9 mouse cellular contexts compared by ENCODE assay signal in genomic region chr7:100309216-100309615, GRCm38 (mm10). TPM values are rescaled to one million over a fixed set of nuclear protein-coding genes. Genes with fewer than 3 reads are reported as not detected.
DNase-seq lines count a peak whose midpoint lies in the region; ATAC-seq and TF ChIP-seq lines count a peak whose summit lies in the region.
"Had no signal": no experiment of that assay in that cellular context is flagged by ENCODE, and none has a peak within 500 bp of the region (broad histone marks: within the 10 kb centered on the region; RNA-seq: fewer than 3 reads in every experiment).

No protein-coding gene starts in this region.

- no peak overlapping the region for H3K4me3 ChIP-seq in lung, embryonic 14.5 days (ENCODE audit: low read depth, low read length)
- no peak overlapping the region for H3K4me3 ChIP-seq in embryonic facial prominence, embryonic 13.5 days
- H3K4me3 ChIP-seq in hindbrain, embryonic 11.5 days (ENCODE audit: low read depth, low read length), result no peak overlapping the region
- H3K4me3 ChIP-seq in midbrain, embryonic 16.5 days (ENCODE audit: low read depth, low read length), result no peak overlapping the region

- no peaks in the 10 kb centered on the region for H3K4me1 ChIP-seq in lung, embryonic 14.5 days (ENCODE audit: insufficient read depth)
- H3K4me1 ChIP-seq in embryonic facial prominence, embryonic 13.5 days, result peaks cover 34% of the 10 kb centered on the region
- H3K4me1 ChIP-seq in hindbrain, embryonic 11.5 days (replicated peaks; ENCODE audit: control insufficient read depth, insufficient read depth, low read length), result no peaks in the 10 kb centered on the region
- H3K4me1 ChIP-seq in midbrain, embryonic 16.5 days (ENCODE audit: control insufficient read depth, insufficient read depth, low read length), result peaks cover 40% of the 10 kb centered on the region

- H3K27ac ChIP-seq in lung, embryonic 14.5 days (ENCODE audit: low read depth), result peak overlapping the region; percentile 42; the same call in 1 of the 2 replicates
- H3K27ac ChIP-seq in embryonic facial prominence, embryonic 13.5 days, result peak overlapping the region; percentile 86
- no peak overlapping the region for H3K27ac ChIP-seq in hindbrain, embryonic 11.5 days (ENCODE audit: low read depth, low read length)
- H3K27ac ChIP-seq in midbrain, embryonic 16.5 days (ENCODE audit: low read length), result peak overlapping the region; percentile 83

- WGBS in lung, embryonic 14.5 days, result 30% methylated on average over 1 of the region's 1 CpGs
- whole genome bisulfite sequencing in embryonic facial prominence, embryonic 13.5 days, result 34% methylated on average over 1 of the region's 1 CpGs
- 64% methylated on average over 1 of the region's 1 CpGs for WGBS in hindbrain, embryonic 11.5 days
- 28% methylated on average over 1 of the region's 1 CpGs for WGBS in midbrain, embryonic 16.5 days

- no peak for TF ChIP-seq CTCF in lung, embryonic 14.5 days (IDR thresholded peaks at IDR 0.05; ENCODE audit: low read depth)

- peak; percentile 63 for ATAC-seq in lung, embryonic 14.5 days (ENCODE audit: insufficient read depth)
- ATAC-seq in embryonic facial prominence, embryonic 13.5 days (ENCODE audit: insufficient number of reproducible peaks, insufficient read depth, low FRiP score, low TSS enrichment, low read depth), result no peak; the same call in 1 of the 2 replicates
- no peak for ATAC-seq in hindbrain, embryonic 11.5 days (ENCODE audit: low FRiP score)
- no peak; the same call in 1 of the 2 replicates for ATAC-seq in midbrain, embryonic 16.5 days
- ATAC-seq: Patski had no signal

- H3K36me3 ChIP-seq in lung, embryonic 14.5 days (ENCODE audit: insufficient read depth), result 0 out of 2 replicates have a peak, but pooled peaks cover 3% of the 10 kb centered on the region
- peaks cover 17% of the 10 kb centered on the region for H3K36me3 ChIP-seq in embryonic facial prominence, embryonic 13.5 days
- H3K36me3 ChIP-seq in hindbrain, embryonic 11.5 days (ENCODE audit: control insufficient read depth, insufficient read depth, low read length), result no peaks in the 10 kb centered on the region
- H3K36me3 ChIP-seq in midbrain, embryonic 16.5 days (ENCODE audit: control insufficient read depth, insufficient read depth, low read length), result no peaks in the 10 kb centered on the region

- no peak overlapping the region for H3K4me2 ChIP-seq in lung, embryonic 14.5 days
- H3K4me2 ChIP-seq in embryonic facial prominence, embryonic 13.5 days, result no peak overlapping the region
- H3K4me2 ChIP-seq in hindbrain, embryonic 11.5 days (replicated peaks; ENCODE audit: low read depth, low read length), result no peak overlapping the region
- H3K4me2 ChIP-seq in midbrain, embryonic 16.5 days (ENCODE audit: low read length), result no peak overlapping the region

- no peaks in the 10 kb centered on the region for H3K27me3 ChIP-seq in lung, embryonic 14.5 days (ENCODE audit: insufficient read depth, low read length)
- H3K27me3 ChIP-seq in embryonic facial prominence, embryonic 13.5 days, result no peaks in the 10 kb centered on the region
- no peaks in the 10 kb centered on the region for H3K27me3 ChIP-seq in hindbrain, embryonic 11.5 days (ENCODE audit: control insufficient read depth, insufficient read depth, low read length)
- H3K27me3 ChIP-seq in midbrain, embryonic 16.5 days (ENCODE audit: control insufficient read depth, insufficient read depth, low read depth, low read length), result no peaks in the 10 kb centered on the region
- H3K27me3 ChIP-seq: Patski had no signal

- H3K9me3 ChIP-seq in lung, embryonic 14.5 days (ENCODE audit: low read depth, low read length), result no peaks in the 10 kb centered on the region
- no peaks in the 10 kb centered on the region for H3K9me3 ChIP-seq in embryonic facial prominence, embryonic 13.5 days
- H3K9me3 ChIP-seq in hindbrain, embryonic 11.5 days (ENCODE audit: control insufficient read depth, low read length), result no peaks in the 10 kb centered on the region
- H3K9me3 ChIP-seq in midbrain, embryonic 16.5 days (replicated peaks; ENCODE audit: control insufficient read depth, low read length, poor library complexity, severe bottlenecking), result no peaks in the 10 kb centered on the region

- no peak overlapping the region for H3K9ac ChIP-seq in lung, embryonic 14.5 days
- no peak overlapping the region for H3K9ac ChIP-seq in embryonic facial prominence, embryonic 13.5 days
- H3K9ac ChIP-seq in hindbrain, embryonic 11.5 days (ENCODE audit: low read depth, low read length), result peak overlapping the region; percentile 24
- no peak overlapping the region for H3K9ac ChIP-seq in midbrain, embryonic 16.5 days (ENCODE audit: low read depth, low read length)

- peak; percentile 63 for DNase-seq in lung, embryonic 14.5 days
- no peak for DNase-seq in lung, postnatal 14 days
- DNase-seq in hindbrain, embryonic 11.5 days (ENCODE audit: low spot score), result no peak
- no peak for DNase-seq in right cerebral cortex, adult 18-20 months
- no peak for DNase-seq in left cerebral cortex, adult 11 months (ENCODE audit: low spot score)
- DNase-seq: kidney, postnatal 14 days had no signal

RNA-seq across cellular contexts. Expression of gene P4ha3, which starts 23.9 kb away (rescaled TPM):
- 21.2 and 22.0 TPM in 2 replicates for polyA plus RNA-seq in lung, embryonic 14.5 days (2014; fragmentation: Nextera tagmentation; extraction: Ambion mirVana)
- 23.6 and 32.6 TPM in 2 replicates for polyA plus RNA-seq in embryonic facial prominence, embryonic 13.5 days (2015; fragmentation: Nextera tagmentation; extraction: Ambion mirVana)
- polyA plus RNA-seq in hindbrain, embryonic 11.5 days (2014; fragmentation: Nextera tagmentation; extraction: Ambion mirVana), result 7.4 and 9.6 TPM in 2 replicates
- 6.3 and 6.9 TPM in 2 replicates for polyA plus RNA-seq in midbrain, embryonic 16.5 days (2015; fragmentation: Nextera tagmentation; extraction: Ambion mirVana)
